Mouse (Mus musculus) bone marrow macrophage, adult 2 months (primary cell): Measurements from ENCODE around the gene Acacb.

Source experiments
- CTCF ChIP-seq: IDR thresholded peaks from 2 replicates; pipeline ENCODE4 v1.5.1; 2012; ENCODE audit warnings: low read depth, mild to moderate bottlenecking, low read length, moderate library complexity
- POLR2A ChIP-seq: IDR thresholded peaks from 2 replicates; pipeline ENCODE4 v1.6.1; 2012; ENCODE audit warnings: mild to moderate bottlenecking, low read depth, low read length, borderline replicate concordance

DNA sequence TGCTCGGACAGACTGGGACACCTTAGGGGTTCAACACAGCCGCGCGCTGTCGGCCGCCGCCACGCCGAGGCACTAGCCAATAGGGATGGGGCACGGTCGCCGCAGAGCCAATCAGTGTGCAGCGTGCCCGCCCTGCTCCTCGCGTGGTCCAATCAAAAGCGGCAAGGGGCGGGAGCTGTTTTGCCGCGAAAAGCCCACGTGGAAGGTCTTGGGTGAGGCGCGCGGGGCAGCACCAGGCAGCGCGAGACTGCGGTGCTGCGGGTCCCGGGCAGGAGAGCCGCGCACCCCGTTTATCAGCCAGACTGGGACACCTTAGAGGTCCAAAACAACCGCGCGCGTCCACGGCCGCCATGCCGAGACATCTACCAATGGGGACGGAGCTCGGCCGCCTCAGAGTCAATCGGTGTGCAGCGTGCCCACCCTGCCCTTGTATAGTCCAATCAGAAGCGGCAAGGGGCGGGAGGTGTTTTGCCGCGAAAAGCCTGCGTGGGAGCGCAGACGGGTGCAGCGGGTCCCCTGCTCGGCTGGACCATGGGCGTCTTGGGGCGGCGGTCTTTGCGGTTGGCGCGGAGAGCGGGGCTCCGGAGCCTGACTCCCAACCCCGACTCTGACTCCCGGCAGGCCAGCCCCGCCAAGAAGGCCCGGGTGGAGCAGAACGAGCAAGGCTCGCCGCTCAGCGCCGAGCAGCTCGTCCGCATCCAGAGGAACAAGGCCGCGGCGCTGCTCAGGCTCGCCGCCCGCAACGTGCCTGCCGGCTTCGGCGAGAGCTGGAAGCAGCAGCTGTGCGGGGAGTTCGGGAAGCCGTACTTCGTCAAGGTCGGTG, 15.4 kb upstream of the Acacb start:
- TF ChIP-seq CTCF (no peak), POLR2A (no peak)
